Mouse (Mus musculus) heart, embryonic 10.5 days (tissue): ENCODE measurements at regions not wholly inside any gene's neighbourhood (a gene's known extent, or its start where the extent isn't known, plus 50 kb on each side); places are given as distances from the start of the nearest gene placed in this dataset.

Source experiments
- DNase-seq: peaks from one replicate; pipeline ENCODE4 v3.0.0-alpha.2; 2017; ENCODE audit warnings: low spot score
- H3K27ac ChIP-seq: fragments of 300-500 bp; sonication (generic); 2 replicates; pipeline ENCODE4 v1.5.1; 2016; ENCODE audit warnings: mild to moderate bottlenecking
- H3K27me3 ChIP-seq: fragments of 300-500 bp; sonication (generic); 2 replicates; pipeline ENCODE4 v1.6.1; 2016; ENCODE audit warnings: mild to moderate bottlenecking; ENCODE audit not compliant: poor library complexity, insufficient read depth, severe bottlenecking
- H3K36me3 ChIP-seq: fragments of 300-500 bp; sonication (generic); 2 replicates; pipeline ENCODE4 v1.6.1; 2016; ENCODE audit warnings: mild to moderate bottlenecking, moderate library complexity
- H3K4me1 ChIP-seq: fragments of 300-500 bp; sonication (generic); 2 replicates; pipeline ENCODE4 v1.6.1; 2016; ENCODE audit warnings: mild to moderate bottlenecking
- H3K4me3 ChIP-seq: fragments of 300-500 bp; sonication (generic); 2 replicates; pipeline ENCODE4 v1.5.1; 2016; ENCODE audit warnings: mild to moderate bottlenecking, moderate library complexity
- H3K9me3 ChIP-seq: fragments of 300-500 bp; sonication (generic); 2 replicates; pipeline ENCODE4 v1.6.1; 2016; ENCODE audit warnings: mild to moderate bottlenecking, moderate library complexity
- WGBS: fragments of 180-500 bp; shearing (Covaris S2); methylation state at CpG from one replicate; pipeline ENCODE4 v1.1.7; 2016; 5-methylcytosine and 5-hydroxymethylcytosine counted together

- Histone ChIP-seq H3K4me3 (no peak overlapping the region), H3K4me1 (no peaks in the 10 kb centered on the region), H3K27me3 (no peaks in the 10 kb centered on the region), H3K9me3 (no peaks in the 10 kb centered on the region), H3K27ac (no peak overlapping the region), H3K36me3 (no peaks in the 10 kb centered on the region)
- WGBS = 58% methylated on average over 2 of the region's 2 CpGs
- no peak for DNase-seq
These were observed 443.1 kb upstream of the Tbc1d2b start for GRCm38 (mm10) chr9:90713685-90714084.

GRCm38 (mm10) chr9:90731450-90731849, 460.8 kb upstream of the Tbc1d2b start:
- Histone ChIP-seq H3K27me3 (no peaks in the 10 kb centered on the region), H3K36me3 (no peaks in the 10 kb centered on the region), H3K4me1 (no peaks in the 10 kb centered on the region), H3K9me3 (no peaks in the 10 kb centered on the region), H3K27ac (no peak overlapping the region), H3K4me3 (no peak overlapping the region)
- 85% methylated on average over 4 of the region's 4 CpGs for WGBS
- no peak for DNase-seq

DNA sequence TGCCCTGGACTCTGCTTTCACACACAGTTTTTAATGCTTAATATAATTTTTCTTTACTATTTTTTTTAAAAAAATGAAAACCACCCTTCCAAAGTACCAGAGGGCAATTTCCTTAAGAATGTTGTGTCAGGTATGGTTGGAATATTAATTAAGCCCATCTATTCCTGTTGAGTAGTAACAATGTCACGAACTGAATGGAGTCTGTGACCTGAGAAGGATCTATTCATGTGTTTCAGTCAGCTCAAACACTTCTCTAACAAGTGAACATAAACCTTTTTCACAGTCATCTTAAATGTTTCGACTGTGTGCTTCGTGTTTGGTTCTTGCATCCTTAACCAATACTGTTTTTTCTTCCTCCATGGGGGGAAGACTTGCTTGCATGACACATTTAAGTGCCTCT, 486.6 kb upstream of the Tbc1d2b start:
- Histone ChIP-seq H3K9me3 (no peaks in the 10 kb centered on the region), H3K36me3 (no peaks in the 10 kb centered on the region), H3K4me1 (no peaks in the 10 kb centered on the region), H3K27me3 (no peaks in the 10 kb centered on the region), H3K4me3 (no peak overlapping the region), H3K27ac (no peak overlapping the region)
- 74% methylated on average over 3 of the region's 3 CpGs for WGBS
- no peak for DNase-seq

DNA sequence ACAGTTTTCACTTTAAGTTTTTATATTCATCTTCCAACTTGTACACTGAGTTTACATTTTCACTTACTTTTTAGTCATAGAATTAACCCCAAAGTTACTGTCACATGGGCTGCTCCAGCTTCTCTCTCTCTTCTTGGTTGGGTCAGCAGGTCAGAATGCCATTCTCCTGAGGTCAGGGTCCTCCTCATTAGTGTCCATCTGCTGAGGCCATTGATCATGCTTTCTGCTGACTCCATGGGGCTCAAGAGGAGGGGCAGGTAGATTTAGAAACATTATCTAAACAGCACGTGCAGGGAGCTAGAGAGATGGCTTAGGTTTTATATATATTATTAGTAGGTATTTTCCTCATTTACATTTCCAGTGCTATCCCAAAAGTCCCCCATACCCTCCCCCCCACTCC, 503.7 kb upstream of the Tbc1d2b start:
- Histone ChIP-seq H3K4me1 (no peaks in the 10 kb centered on the region), H3K4me3 (no peak overlapping the region), H3K9me3 (no peaks in the 10 kb centered on the region), H3K36me3 (no peaks in the 10 kb centered on the region), H3K27me3 (no peaks in the 10 kb centered on the region), H3K27ac (no peak overlapping the region)
- 56% methylated on average over 1 of the region's 1 CpGs for WGBS
- DNase-seq = no peak

- no peak for DNase-seq
- H3K9me3 ChIP-seq = no peaks in the 10 kb centered on the region
- no peaks in the 10 kb centered on the region for H3K4me1 ChIP-seq
- H3K36me3 ChIP-seq = no peaks in the 10 kb centered on the region
- no peak overlapping the region for H3K27ac ChIP-seq
- no peak overlapping the region for H3K4me3 ChIP-seq
- H3K27me3 ChIP-seq = no peaks in the 10 kb centered on the region
These were observed 518.9 kb upstream of the Tbc1d2b start for GRCm38 (mm10) chr9:90789545-90789944.

DNA sequence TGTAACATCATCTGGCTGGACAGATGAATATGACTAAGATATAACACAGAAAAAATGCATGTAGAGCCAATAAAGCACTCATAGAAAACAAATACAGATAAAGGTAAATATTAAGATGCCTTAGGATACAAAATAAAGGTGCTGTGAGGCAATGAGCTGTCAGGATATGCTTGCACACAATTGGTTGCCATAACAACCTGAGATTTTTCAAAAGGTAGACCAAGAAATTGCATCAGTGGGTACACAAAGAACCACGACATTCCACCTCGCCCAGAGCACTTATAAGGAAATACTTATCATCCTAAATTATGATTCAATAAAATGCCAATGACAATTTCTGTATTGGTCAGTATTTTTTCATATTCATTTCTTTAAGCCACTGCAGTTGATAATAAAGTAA, 521.3 kb upstream of the Tbc1d2b start:
- H3K27me3 ChIP-seq = no peaks in the 10 kb centered on the region
- H3K36me3 ChIP-seq = no peaks in the 10 kb centered on the region
- no peaks in the 10 kb centered on the region for H3K9me3 ChIP-seq
- H3K4me1 ChIP-seq = no peaks in the 10 kb centered on the region
- H3K27ac ChIP-seq = no peak overlapping the region
- H3K4me3 ChIP-seq = no peak overlapping the region
- DNase-seq = no peak
- WGBS = 67% methylated on average over 2 of the region's 2 CpGs

GRCm38 (mm10) chr9:90816844-90817243, 545.4 kb upstream of the Zic4 start:
- no peaks in the 10 kb centered on the region for H3K4me1 ChIP-seq
- H3K27ac ChIP-seq = no peak overlapping the region
- no peaks in the 10 kb centered on the region for H3K9me3 ChIP-seq
- 61% methylated on average over 4 of the region's 4 CpGs for WGBS
- no peaks in the 10 kb centered on the region for H3K27me3 ChIP-seq
- H3K36me3 ChIP-seq = no peaks in the 10 kb centered on the region
- H3K4me3 ChIP-seq = no peak overlapping the region
- DNase-seq = no peak

GRCm38 (mm10) chr9:90823574-90824280, 538.5 kb upstream of the Zic4 start:
- Histone ChIP-seq H3K4me1 (no peaks in the 10 kb centered on the region), H3K9me3 (no peaks in the 10 kb centered on the region), H3K4me3 (no peak overlapping the region), H3K27me3 (no peaks in the 10 kb centered on the region), H3K36me3 (no peaks in the 10 kb centered on the region), H3K27ac (no peak overlapping the region)
- 77% methylated on average over 4 of the region's 4 CpGs for WGBS
- no peak for DNase-seq

DNA sequence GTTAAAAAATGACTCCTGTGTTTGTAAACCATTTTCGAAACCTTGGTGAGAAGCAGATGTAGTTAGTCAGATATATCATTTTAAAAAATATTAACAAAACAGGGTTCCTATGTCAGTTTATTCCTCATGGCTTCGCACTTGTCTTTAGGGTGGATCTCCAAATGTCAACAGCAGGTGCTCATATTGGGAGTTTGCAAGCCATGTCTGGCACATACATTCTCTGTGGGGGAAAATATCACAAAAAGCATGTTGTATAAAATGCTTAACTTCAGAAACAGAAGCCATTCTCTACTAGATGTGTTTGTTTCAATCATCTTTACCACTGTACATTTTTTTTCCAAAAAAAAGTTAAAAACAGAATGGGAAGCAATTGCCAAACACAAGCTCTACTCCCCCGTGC, 534.7 kb upstream of the Zic4 start:
- 81% methylated on average over 3 of the region's 3 CpGs for WGBS
- no peaks in the 10 kb centered on the region for H3K36me3 ChIP-seq
- H3K4me1 ChIP-seq = no peaks in the 10 kb centered on the region
- no peak for DNase-seq
- no peak overlapping the region for H3K4me3 ChIP-seq
- H3K27me3 ChIP-seq = no peaks in the 10 kb centered on the region
- H3K27ac ChIP-seq = no peak overlapping the region
- no peaks in the 10 kb centered on the region for H3K9me3 ChIP-seq

- 64% methylated on average over 5 of the region's 5 CpGs for WGBS
- no peak overlapping the region for H3K27ac ChIP-seq
These were observed 533.5 kb upstream of the Zic4 start for GRCm38 (mm10) chr9:90828701-90829100.

DNA sequence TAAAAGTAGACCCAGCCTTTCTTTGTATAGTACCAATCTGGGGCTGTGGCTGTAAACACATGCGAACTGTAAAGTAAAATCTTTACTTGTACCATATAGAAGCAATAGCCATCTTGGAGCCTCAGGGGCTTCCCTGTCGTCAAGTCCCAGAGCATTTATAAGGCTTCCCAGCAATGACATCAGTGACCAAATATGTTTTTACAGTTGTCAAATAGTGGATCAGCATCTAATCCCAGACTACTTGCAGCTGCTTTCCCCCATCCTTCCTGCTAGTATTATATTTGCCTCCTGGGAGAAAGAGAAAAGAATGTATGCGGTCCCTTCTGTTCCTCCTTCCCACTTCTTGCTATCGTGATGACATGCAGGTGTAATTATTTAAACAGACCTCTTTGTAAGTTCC, 531.5 kb upstream of the Zic4 start:
- no peak overlapping the region for H3K4me3 ChIP-seq
- DNase-seq = no peak
- H3K36me3 ChIP-seq = no peaks in the 10 kb centered on the region
- WGBS = 76% methylated on average over 4 of the region's 4 CpGs
- H3K4me1 ChIP-seq = no peaks in the 10 kb centered on the region
- no peaks in the 10 kb centered on the region for H3K9me3 ChIP-seq
- no peaks in the 10 kb centered on the region for H3K27me3 ChIP-seq
- no peak overlapping the region for H3K27ac ChIP-seq

More at GRCm38 (mm10) chr9:90828701-90829100, 533.5 kb upstream of the Zic4 start:
- no peaks in the 10 kb centered on the region for H3K4me1 ChIP-seq
- no peaks in the 10 kb centered on the region for H3K36me3 ChIP-seq
- no peaks in the 10 kb centered on the region for H3K27me3 ChIP-seq
- no peak overlapping the region for H3K4me3 ChIP-seq
- H3K9me3 ChIP-seq = no peaks in the 10 kb centered on the region
- no peak for DNase-seq

GRCm38 (mm10) chr9:90833743-90834539, 528.3 kb upstream of the Zic4 start:
- 28% methylated on average over 3 of the region's 3 CpGs for whole genome bisulfite sequencing
- DNase-seq = no peak
- H3K4me1 ChIP-seq = no peaks in the 10 kb centered on the region
- no peaks in the 10 kb centered on the region for H3K9me3 ChIP-seq
- H3K27ac ChIP-seq = no peak overlapping the region
- no peaks in the 10 kb centered on the region for H3K27me3 ChIP-seq
- H3K4me3 ChIP-seq = no peak overlapping the region
- H3K36me3 ChIP-seq = no peaks in the 10 kb centered on the region

DNA sequence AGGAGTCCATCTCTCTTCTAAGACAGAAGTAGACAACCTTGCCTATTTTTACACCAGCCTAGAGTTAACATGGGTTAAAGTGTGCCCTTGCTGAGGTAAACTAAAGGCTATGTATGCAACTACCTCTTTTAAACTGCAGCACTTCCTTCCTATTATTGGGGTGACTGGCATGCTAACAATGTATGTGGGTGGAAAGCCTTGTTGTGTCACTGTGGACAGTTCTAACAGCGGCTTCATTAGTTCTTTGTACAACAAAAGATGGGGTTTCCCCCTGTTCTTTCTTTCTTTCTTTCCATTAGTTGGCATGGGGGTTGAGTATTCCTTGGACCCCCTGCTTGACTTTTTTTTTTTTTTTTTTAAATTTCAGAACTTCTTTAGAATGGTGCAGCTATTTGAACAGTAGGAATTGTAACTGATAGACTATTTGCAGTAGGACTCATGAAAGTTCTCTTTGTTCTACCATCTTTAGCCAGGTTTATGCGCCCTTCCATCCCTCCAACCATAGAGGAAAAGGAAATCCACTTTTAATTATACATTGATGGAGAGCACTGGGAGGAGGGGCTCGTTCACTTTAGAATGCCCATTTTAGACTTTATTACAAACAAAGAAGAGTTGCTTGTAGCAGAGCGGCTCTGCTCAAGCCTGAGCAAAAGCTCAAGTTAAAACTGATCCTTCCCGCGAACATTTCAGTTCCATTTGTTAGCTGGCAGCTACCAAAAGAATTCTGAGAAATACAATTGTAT, 523.9 kb upstream of the Zic4 start:
- 85% methylated on average over 6 of the region's 6 CpGs for WGBS

More for the DNA sequence above, 523.9 kb upstream of the Zic4 start:
- no peak for DNase-seq
- no peaks in the 10 kb centered on the region for H3K36me3 ChIP-seq
- no peaks in the 10 kb centered on the region for H3K9me3 ChIP-seq
- no peak overlapping the region for H3K27ac ChIP-seq
- H3K27me3 ChIP-seq = no peaks in the 10 kb centered on the region
- no peak overlapping the region for H3K4me3 ChIP-seq
- no peaks in the 10 kb centered on the region for H3K4me1 ChIP-seq
